Mouse (Mus musculus) CH12.LX (cell line): ENCODE results near the gene Cnpy1.

Experiments used
- BHLHE40 ChIP-seq: IDR thresholded peaks from 2 replicates; pipeline ENCODE4 v1.6.1; 2011; ENCODE audit warnings: mild to moderate bottlenecking, low read depth, low read length, improper control_type of control experiment
- CHD2 ChIP-seq: IDR thresholded peaks from 2 replicates; pipeline ENCODE4 v1.6.1; 2011; ENCODE audit warnings: low read length, improper control_type of control experiment
- USF1 ChIP-seq: IDR thresholded peaks from 2 replicates; pipeline ENCODE4 v1.6.1; 2014; ENCODE audit warnings: low read depth, mild to moderate bottlenecking, inconsistent platforms, low read length, improper control_type of control experiment

GRCm38 (mm10) chr5:28213441-28213840 is 32.2 kb downstream of the Cnpy1 start:
- TF ChIP-seq USF1: no peak
- no peak for TF ChIP-seq BHLHE40
- TF ChIP-seq CHD2: no peak
